Mouse (Mus musculus) brain, embryonic 18.5 days (tissue): ENCODE results near the gene Llph.
"Not testable (repeated sequence)": the region's sequence is repeated elsewhere in the genome, so short reads cannot be mapped to it uniquely, and the experiment has no call there.

Experiments
- DNase-seq: peaks from one replicate; pipeline ENCODE4 v3.0.0-alpha.2; 2012; ENCODE audit warnings: low read depth, low spot score

Gene Llph

GRCm38 (mm10) chr10:120226871-120227661 lies at the start of gene Llph:
Gene Llph (plus strand): TSS chr10:120227070.
- DNase-seq: peak; percentile 64

DNA sequence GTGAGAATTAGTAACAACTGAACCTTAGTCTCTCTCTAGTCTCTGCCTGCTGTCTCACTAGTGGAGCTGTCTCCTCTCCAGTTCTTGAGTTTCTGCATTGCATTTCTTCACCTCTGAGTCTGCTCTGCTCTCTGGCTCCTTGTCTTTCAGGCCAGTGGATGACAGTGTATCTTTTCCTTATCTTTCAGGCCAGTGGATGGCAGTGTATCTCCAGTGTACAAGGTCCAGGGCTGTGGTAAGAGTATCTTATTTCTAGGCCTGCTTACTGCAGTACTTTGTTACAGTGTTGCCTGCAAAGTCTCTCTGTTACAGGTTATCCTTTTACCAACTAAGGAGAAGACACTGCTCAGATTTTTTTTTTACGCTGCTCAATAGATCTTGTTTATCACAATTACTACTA lies 44.0 kb upstream of the Llph start:
- no peak for DNase-seq

- no peak for DNase-seq
Observed at GRCm38 (mm10) chr10:120183342-120183741, 43.5 kb upstream of the Llph start.

- DNase-seq: no peak
Observed at GRCm38 (mm10) chr10:120188513-120188912, 38.4 kb upstream of the Llph start.

- DNase-seq: no peak
Observed at GRCm38 (mm10) chr10:120189276-120189675, 37.6 kb upstream of the Llph start.

- no peak for DNase-seq
Observed at GRCm38 (mm10) chr10:120189782-120190181, 37.1 kb upstream of the Llph start.

- DNase-seq: no peak
Observed at GRCm38 (mm10) chr10:120191165-120191564, 35.7 kb upstream of the Llph start.

- DNase-seq: no peak
Observed at GRCm38 (mm10) chr10:120192278-120192677, 34.6 kb upstream of the Llph start.

DNA sequence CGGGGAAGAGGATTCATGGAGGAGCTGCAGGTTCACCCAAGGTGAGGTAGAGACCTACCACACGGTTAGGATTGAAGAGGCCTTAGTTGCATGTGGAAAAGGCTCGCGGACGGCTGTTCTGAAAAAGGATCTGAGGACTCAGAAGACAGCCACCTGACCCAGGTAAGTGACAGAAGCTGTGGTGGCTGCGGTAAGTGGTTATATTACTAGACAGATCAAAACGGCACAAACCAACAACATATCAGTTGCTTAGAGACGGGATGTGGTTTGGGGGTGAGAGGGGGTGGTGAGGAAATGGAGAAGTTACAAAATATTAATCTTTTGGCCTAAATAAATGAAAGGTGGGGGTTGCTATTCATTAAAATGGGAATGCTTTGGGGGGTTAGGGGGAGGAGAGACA lies 33.6 kb upstream of the Llph start:
- DNase-seq: no peak

DNA sequence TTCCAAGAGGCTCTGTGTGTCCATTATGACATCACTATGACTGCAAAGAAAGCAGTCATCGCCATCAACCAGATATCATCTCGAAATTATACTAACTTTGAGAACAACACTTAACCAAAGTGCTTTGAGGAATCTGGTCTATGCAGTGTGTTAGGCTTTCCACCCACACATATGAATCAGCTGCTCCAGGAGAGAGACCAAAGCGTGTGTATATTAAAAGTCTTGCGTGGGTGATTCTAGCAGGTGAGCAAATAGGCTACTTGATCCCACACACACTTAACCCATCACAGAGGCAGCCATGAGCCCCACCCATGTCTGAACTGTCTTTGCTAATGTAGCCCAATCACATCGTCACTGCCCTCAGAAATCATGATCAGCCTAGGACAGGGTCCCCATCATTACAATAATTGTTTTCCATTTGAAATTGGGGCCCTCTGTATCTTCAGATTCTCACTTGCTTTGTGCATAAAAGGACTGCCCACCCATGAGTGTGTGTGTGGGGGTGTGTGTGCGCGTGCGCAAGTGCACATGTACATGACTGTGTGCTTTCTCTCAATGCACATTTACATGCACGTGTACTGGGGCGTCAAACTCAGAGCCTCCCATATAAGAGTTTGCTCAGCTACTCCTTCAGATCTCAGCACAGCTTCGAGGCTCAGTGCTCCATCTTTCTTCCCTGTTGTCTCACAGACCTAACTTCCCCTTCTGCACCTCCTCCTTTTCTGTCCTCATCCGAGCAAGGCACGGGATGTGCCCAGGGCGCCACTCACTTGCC lies 29.6 kb upstream of the Llph start:
- no peak for DNase-seq

GRCm38 (mm10) chr10:120201131-120201921 lies 25.5 kb upstream of the Llph start, which contains the start of gene Tmbim4:
Gene Tmbim4 (plus strand): TSS chr10:120201590.
- no peak for DNase-seq

DNA sequence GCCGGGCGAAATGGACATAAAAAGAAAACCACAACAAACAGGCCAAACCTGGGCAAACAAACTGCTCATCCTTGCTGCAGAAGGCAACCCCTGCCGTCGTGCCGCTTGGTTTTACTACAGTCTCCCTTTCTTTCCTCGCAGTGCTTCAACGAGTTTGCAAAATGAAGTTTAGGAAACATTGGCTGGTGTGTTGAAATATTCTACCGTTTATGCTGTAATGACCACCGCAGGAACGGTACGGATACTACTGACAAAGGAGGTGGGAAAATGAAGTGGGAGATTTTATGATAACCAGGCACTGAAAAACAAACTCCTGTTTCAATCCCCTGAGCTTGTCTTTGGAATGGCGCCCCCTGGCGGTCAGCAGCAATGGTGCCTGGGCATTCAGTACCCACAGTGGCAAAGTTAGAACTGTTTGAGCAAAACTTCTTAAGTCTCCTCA lies 24.9 kb upstream of the Llph start, which contains the start of gene Irak3:
Gene Irak3, minus strand, starts transcription at position 170 of the 442 bp plus-strand sequence.
- peak; percentile 36 for DNase-seq

GRCm38 (mm10) chr10:120202467-120203250 lies 24.2 kb upstream of the Llph start:
- DNase-seq: no peak

DNA sequence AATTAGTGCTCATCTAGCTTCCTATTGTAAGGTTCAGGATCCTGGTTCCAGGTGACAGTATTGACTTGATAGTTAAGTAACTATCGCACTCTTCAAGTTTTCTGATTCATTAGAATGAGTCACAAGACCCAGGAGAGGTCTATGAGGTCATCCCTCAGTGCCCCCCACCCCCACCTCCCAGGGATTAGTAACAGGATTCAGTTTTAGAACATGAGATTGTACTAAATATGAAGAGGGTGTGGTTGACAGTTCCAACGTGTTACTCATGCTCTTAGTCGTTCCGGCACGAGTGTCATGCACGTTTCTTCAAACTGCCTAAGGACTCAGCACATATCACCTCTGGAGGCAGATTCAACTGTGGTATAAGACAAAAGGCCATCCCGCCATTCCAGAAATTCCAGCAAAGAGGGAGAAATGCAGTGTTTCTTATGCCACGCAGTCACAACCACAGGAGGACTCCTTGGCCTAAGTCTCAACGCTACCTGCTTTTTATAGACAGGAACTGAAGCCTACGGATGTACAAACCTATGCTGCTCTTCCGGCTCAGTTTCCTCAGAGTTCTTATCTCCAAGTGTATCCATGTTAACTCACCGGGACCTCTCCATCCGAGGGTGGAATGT lies 22.2 kb upstream of the Llph start:
- no peak for DNase-seq

- no peak for DNase-seq
Observed at GRCm38 (mm10) chr10:120208015-120208414, 18.9 kb upstream of the Llph start.

DNA sequence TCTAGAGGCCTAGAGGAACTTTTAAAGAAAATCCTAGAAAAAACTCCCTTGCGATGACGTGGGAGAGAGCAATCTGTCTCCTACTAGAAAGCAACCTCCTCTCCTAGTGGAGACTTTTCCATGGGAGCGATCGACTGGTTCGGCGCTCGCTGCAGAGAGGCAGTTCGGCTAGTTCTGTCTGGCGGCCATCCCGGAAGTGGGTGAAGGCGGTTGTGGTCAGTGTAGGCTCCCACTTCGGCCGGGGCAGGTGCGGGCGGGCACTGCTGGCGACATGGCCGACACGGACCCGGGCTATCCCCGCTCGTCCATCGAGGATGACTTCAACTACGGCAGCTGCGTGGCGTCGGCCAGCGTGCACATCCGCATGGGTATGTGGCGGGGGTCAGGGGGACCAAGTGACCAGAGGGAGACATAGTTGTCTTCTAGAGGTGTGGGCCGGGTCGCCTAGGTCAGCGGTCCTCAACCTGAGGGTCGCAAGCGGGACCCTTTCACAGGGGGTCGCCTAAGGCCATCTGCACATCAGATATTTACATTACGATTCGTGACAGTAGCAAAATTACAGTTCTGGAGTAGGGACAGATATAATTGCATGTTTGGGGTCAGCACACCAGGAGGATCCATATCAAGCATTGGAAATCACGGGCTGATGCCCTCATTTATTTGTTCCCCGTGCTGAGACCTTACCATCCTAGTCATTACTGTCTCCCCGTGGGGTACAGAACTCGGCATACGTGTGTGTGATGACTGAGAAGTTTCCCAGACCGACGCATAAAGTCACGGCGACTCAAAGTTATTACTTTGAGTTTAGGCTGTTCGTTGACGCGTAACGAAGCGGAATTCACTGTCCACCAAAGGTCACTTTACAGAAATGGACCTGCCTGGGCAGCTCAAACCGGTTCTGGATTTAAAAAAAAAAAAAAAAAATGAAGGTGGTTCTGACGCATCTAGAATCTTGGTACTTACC lies 18.0 kb upstream of the Llph start:
- peak; percentile 51 for DNase-seq

GRCm38 (mm10) chr10:120209539-120209925 lies 17.3 kb upstream of the Llph start:
- no peak for DNase-seq

- no peak for DNase-seq
Observed at GRCm38 (mm10) chr10:120210096-120210495, 16.8 kb upstream of the Llph start.

- not testable (repeated sequence) for DNase-seq
Observed at GRCm38 (mm10) chr10:120217099-120217498, 9.8 kb upstream of the Llph start.
